Mouse (Mus musculus) olfactory bulb, adult 2 months (tissue): ENCODE measurements around the gene Tnnc2.

ENCODE experiments used
- CTCF ChIP-seq: fragments of 200-500 bp; IDR thresholded peaks from 2 replicates; pipeline ENCODE4 v1.5.1; 2012; ENCODE audit warnings: low read depth, mild to moderate bottlenecking, low read length, moderate library complexity; ENCODE audit not compliant: insufficient read depth
- POLR2A ChIP-seq: fragments of 200-500 bp; IDR thresholded peaks from 2 replicates; pipeline ENCODE4 v1.6.1; 2012; ENCODE audit warnings: mild to moderate bottlenecking, low read depth, low read length, moderate library complexity; ENCODE audit not compliant: insufficient read depth

- TF ChIP-seq POLR2A (no peak), CTCF (no peak)
Observed at GRCm38 (mm10) chr2:164823969-164824368, 44.2 kb upstream of the Tnnc2 start.
